Mouse (Mus musculus) cortical plate, adult 2 months (tissue): ENCODE results near the gene Rsg1.

Experiments
- CTCF ChIP-seq: fragments of 200-500 bp; IDR thresholded peaks from 2 replicates; pipeline ENCODE4 v1.5.1; 2011; ENCODE audit warnings: mild to moderate bottlenecking, control low read depth, low read length; ENCODE audit not compliant: insufficient read depth; ENCODE audit errors: extremely low read depth
- POLR2A ChIP-seq: fragments of 200-500 bp; IDR thresholded peaks from 2 replicates; pipeline ENCODE4 v1.6.1; 2011; ENCODE audit warnings: mild to moderate bottlenecking, low read length, control low read depth; ENCODE audit not compliant: insufficient read depth; ENCODE audit errors: extremely low read depth

DNA sequence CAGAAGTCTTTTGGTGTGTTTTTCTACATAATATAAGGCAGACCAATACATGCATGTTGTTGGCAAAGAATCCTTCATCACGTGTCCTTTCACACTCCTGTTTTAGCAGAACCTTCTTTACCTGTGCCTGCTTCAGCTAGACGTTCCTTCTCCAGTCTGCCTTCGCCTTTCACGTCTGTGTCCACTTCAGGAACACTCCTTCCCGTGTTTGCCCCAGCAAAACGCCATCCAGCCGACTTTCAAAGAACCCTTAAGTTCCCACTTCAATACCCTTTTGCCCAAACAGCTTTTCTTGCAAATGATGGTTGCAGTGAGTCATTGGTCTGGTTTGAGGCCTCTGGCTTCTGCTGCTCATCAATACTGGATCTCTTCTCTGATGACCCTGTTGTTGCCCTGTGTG lies 22.5 kb upstream of the Rsg1 start:
- TF ChIP-seq CTCF = no peak
- TF ChIP-seq POLR2A = no peak
